Mouse (Mus musculus) olfactory bulb, adult 2 months (tissue): ENCODE data around the gene Hdac4.

Experiments
- CTCF ChIP-seq: fragments of 200-500 bp; IDR thresholded peaks from 2 replicates; pipeline ENCODE4 v1.5.1; 2012; ENCODE audit warnings: low read depth, mild to moderate bottlenecking, low read length, moderate library complexity; ENCODE audit not compliant: insufficient read depth
- POLR2A ChIP-seq: fragments of 200-500 bp; IDR thresholded peaks from 2 replicates; pipeline ENCODE4 v1.6.1; 2012; ENCODE audit warnings: mild to moderate bottlenecking, low read depth, low read length, moderate library complexity; ENCODE audit not compliant: insufficient read depth

- TF ChIP-seq POLR2A, result no peak
- TF ChIP-seq CTCF, result no peak
Observed at GRCm38 (mm10) chr1:91894286-91894685, 301.2 kb downstream of the Hdac4 start.
